Mouse (Mus musculus) small intestine, adult 2 months (tissue): Measurements from ENCODE around the gene Gba2. TPM values are rescaled to one million over a fixed set of nuclear protein-coding genes. Genes with fewer than 3 reads are reported as not detected.

Experiments used
- H3K27ac ChIP-seq: fragments of 200-500 bp; 2 replicates; pipeline ENCODE4 v1.5.1; 2012; ENCODE audit warnings: low read depth, low read length, control low read depth, inconsistent platforms; ENCODE audit not compliant: insufficient read depth
- H3K27me3 ChIP-seq: fragments of 200-500 bp; 2 replicates; pipeline ENCODE4 v1.6.1; 2012; ENCODE audit warnings: mild to moderate bottlenecking, moderate library complexity, low read length, inconsistent platforms; ENCODE audit not compliant: control insufficient read depth, insufficient read depth
- H3K36me3 ChIP-seq: fragments of 200-500 bp; 2 replicates; pipeline ENCODE4 v1.6.1; 2012; ENCODE audit warnings: mild to moderate bottlenecking, low read length, control low read depth, inconsistent platforms; ENCODE audit not compliant: control insufficient read depth, insufficient read depth
- H3K4me1 ChIP-seq: fragments of 200-500 bp; 2 replicates; pipeline ENCODE4 v1.6.1; 2012; ENCODE audit warnings: low read length, inconsistent platforms, mixed read lengths; ENCODE audit not compliant: control insufficient read depth, insufficient read depth, insufficient read length
- H3K4me3 ChIP-seq: fragments of 200-500 bp; 2 replicates; pipeline ENCODE4 v1.5.1; 2012; ENCODE audit warnings: low read depth, mild to moderate bottlenecking, control low read depth, inconsistent platforms, low read length, moderate library complexity
- CTCF ChIP-seq: fragments of 200-500 bp; IDR thresholded peaks from 2 replicates; pipeline ENCODE4 v1.5.1; 2012; ENCODE audit warnings: low read depth, mild to moderate bottlenecking, control low read depth, inconsistent platforms, low read length, moderate library complexity, mixed read lengths; ENCODE audit not compliant: insufficient replicate concordance, insufficient read length; ENCODE audit errors: extremely low read depth
- POLR2A ChIP-seq: fragments of 200-500 bp; IDR thresholded peaks from 2 replicates; pipeline ENCODE4 v1.6.1; 2012; ENCODE audit warnings: low read depth, mild to moderate bottlenecking, control low read depth, inconsistent platforms, low read length, moderate library complexity
- whole genome bisulfite sequencing: fragments of 180-500 bp; shearing (Covaris S2); methylation state at CpG from one replicate; pipeline ENCODE4 v1.1.7; 2018; 5-methylcytosine and 5-hydroxymethylcytosine counted together
- polyA plus RNA-seq: library from polyadenylated mRNA; depleted of rRNA; stranded (reverse); fragments of >200 nt; gene quantifications from 2 replicates; pipeline ENCODE4 v1.2.3, GENCODE M21; 2012; rRNA removed

Gba2 gene
- polyA plus RNA-seq, 1 experiment = 7.6 TPM

DNA sequence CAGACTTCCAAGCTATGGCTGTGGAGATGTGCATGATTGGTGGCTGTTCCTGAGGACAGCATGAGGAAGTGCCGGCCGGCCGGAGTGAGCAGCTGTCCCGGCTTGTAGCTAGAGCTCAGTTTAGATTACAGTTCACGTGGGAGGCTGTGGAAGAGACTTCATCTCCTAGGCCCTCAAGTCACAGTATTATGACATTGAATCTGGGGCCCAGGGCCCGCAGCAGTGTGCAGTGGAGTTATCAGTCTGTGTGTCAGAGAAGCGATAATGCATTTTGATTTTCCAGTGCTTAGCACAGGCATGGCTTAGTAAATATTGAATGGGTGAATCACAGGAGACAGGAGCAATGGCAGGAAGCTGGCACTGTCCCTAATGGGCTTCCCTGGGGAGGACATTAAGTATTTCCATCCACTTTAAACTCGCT is 48.6 kb downstream of the Gba2 start:
- H3K36me3 ChIP-seq = peaks cover 39% of the 10 kb centered on the region
- no peak overlapping the region for H3K4me3 ChIP-seq
- H3K27ac ChIP-seq = no peak overlapping the region
- H3K4me1 ChIP-seq = peaks cover 3% of the 10 kb centered on the region; the same call in 1 of the 2 replicates
- TF ChIP-seq POLR2A (no peak), CTCF (no peak)
- no peaks in the 10 kb centered on the region for H3K27me3 ChIP-seq
- WGBS = 43% methylated on average over 8 of the region's 8 CpGs

DNA sequence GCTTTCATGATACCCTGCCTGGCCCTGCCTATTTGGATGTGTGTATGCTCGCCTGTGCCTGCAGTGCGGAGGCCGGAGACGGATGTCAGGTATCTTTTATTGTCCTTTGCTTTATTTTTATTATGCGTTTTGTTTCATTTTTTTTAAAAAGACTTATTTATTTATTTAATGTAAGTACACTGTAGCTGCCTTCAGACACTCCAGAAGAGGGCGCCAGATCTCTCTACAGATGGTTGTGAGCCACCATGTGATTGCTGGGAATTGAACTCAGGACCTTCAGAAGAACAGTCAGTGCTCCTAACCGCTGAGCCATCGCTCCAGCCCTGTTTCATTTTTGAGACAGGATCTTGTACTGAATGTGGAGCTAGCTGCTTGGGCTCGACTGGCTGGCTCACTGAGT is 50.2 kb downstream of the Gba2 start:
- Histone ChIP-seq H3K36me3 (peaks cover 24% of the 10 kb centered on the region), H3K27ac (no peak overlapping the region), H3K4me3 (no peak overlapping the region), H3K27me3 (peaks cover 10% of the 10 kb centered on the region), H3K4me1 (peaks cover 9% of the 10 kb centered on the region)
- no peak for TF ChIP-seq POLR2A
- TF ChIP-seq CTCF = no peak; the same call in 1 of the 2 replicates
- WGBS = 89% methylated on average over 9 of the region's 9 CpGs

DNA sequence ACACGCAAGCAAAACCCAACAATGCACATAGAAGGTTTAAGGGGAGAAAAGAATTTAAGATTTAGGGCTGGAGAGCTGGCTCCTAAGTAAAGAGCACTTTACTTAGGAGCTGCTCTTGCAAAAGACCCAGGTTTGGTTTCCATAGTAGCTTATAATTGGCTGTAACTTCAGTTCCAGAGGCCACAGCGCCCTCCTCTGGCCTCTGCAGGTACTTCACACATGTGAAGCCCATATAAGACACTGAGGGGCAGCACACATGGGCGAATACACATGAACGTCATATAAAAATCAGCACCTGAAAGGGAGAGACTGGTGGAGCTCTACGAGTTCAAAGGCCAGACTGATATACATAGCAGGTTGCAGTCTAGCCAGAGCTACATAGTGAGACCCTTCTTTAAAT is 50.8 kb downstream of the Gba2 start:
- 73% methylated on average over 5 of the region's 5 CpGs for whole genome bisulfite sequencing
- Histone ChIP-seq H3K27ac (no peak overlapping the region), H3K4me3 (no peak overlapping the region), H3K27me3 (peaks cover 10% of the 10 kb centered on the region), H3K36me3 (peaks cover 18% of the 10 kb centered on the region), H3K4me1 (peaks cover 11% of the 10 kb centered on the region)
- TF ChIP-seq CTCF = peak; percentile 41; the same call in 1 of the 2 replicates
- TF ChIP-seq POLR2A = no peak

DNA sequence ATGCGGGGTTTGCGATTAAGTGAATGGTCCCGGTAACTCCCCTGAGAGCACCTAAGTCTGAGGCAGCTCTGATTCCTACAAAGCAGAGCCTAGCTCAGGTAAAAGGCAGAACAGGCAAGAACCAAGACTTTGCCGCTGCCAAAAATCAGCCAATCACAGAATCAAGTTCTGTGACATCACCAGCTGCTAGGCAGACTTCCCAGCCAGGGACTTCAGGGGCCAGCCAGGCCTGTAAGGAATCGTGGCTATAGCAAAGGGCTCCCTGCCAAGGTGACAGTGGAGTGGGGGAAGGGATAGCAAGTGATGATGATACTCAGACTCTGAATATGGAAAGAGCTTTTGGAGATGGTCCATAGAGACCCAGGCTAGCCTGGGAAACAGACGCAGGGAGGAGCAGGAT is 58.7 kb downstream of the Gba2 start:
- TF ChIP-seq POLR2A (no peak), CTCF (no peak)
- peaks cover 29% of the 10 kb centered on the region for H3K4me1 ChIP-seq
- peaks cover 10% of the 10 kb centered on the region for H3K27me3 ChIP-seq
- peak overlapping the region; percentile 42 for H3K4me3 ChIP-seq
- 0 out of 2 replicates have a peak overlapping the region, but pooled peaks have one; percentile 19 for H3K27ac ChIP-seq
- 19% methylated on average over 6 of the region's 6 CpGs for WGBS
- H3K36me3 ChIP-seq = peaks cover 2% of the 10 kb centered on the region; the same call in 1 of the 2 replicates

DNA sequence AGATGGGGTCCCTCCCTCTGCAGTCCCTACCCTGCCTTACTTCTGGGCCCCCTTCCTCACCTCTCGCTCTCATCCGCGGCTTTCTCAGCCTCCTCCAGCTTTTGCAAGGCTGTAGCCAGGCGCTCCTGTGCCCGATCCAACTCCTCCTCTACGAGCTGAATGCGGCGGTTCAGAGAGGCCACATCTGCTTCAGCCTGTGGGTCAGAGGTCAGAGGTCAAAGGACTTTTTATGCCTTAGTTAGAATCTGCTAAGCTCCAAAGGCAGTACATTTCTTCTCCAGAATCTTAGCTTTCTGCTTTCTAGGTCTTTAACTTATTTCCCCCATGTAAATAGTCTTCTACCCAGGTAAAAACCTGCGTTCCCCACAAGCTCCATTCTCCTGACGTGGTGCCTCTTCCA is 59.1 kb downstream of the Gba2 start:
- peak overlapping the region; percentile 42 for H3K4me3 ChIP-seq
- TF ChIP-seq POLR2A = no peak
- no peak for TF ChIP-seq CTCF
- peaks cover 9% of the 10 kb centered on the region for H3K27me3 ChIP-seq
- no peak overlapping the region for H3K27ac ChIP-seq
- peaks cover 29% of the 10 kb centered on the region for H3K4me1 ChIP-seq
- 32% methylated on average over 10 of the region's 10 CpGs for WGBS
- H3K36me3 ChIP-seq = peaks cover 2% of the 10 kb centered on the region; the same call in 1 of the 2 replicates

Other genes starting within 250 kb of the Gba2 start
- gene Rusc2, start 196.9 kb downstream of the Gba2 start, polyA plus RNA-seq = 9.4 and 11.2 TPM in 2 replicates
- gene Fam166b, start 149.7 kb downstream of the Gba2 start, polyA plus RNA-seq = 0.24 TPM in 1 of 2 replicates, not detected in the other
- 45.8 and 77.6 TPM in 2 replicates for gene Tesk1, start 136.9 kb downstream of the Gba2 start, polyA plus RNA-seq
- gene Cd72, start 124.2 kb downstream of the Gba2 start, polyA plus RNA-seq = 2.8 and 11.4 TPM in 2 replicates
- 0.96 and 1.9 TPM in 2 replicates for gene Sit1, start 95.1 kb downstream of the Gba2 start, polyA plus RNA-seq
- gene Ccdc107, start 86.0 kb downstream of the Gba2 start, polyA plus RNA-seq = 365 and 503 TPM in 2 replicates
- 21.6 and 38.3 TPM in 2 replicates for gene Arhgef39, start 79.2 kb downstream of the Gba2 start, polyA plus RNA-seq
- gene Car9, start 71.9 kb downstream of the Gba2 start, polyA plus RNA-seq = 36.6 and 47.7 TPM in 2 replicates
- 31.6 and 37.0 TPM in 2 replicates for gene Tpm2, start 55.1 kb downstream of the Gba2 start, polyA plus RNA-seq
- gene Creb3, start 16.5 kb downstream of the Gba2 start, polyA plus RNA-seq = 66.9 and 133 TPM in 2 replicates
- gene Tln1, start 16.2 kb downstream of the Gba2 start, polyA plus RNA-seq = 47.2 and 78.0 TPM in 2 replicates
- 20.2 and 31.9 TPM in 2 replicates for gene Rgp1, start 158 bp downstream of the Gba2 start, polyA plus RNA-seq
- not detected in 2 replicates for gene Msmp, start 5.6 kb upstream of the Gba2 start, polyA plus RNA-seq
- 5.8 and 6.3 TPM in 2 replicates for gene Npr2, start 53.1 kb upstream of the Gba2 start, polyA plus RNA-seq
- 0.39 and 0.63 TPM in 2 replicates for gene Spag8, start 74.7 kb upstream of the Gba2 start, polyA plus RNA-seq
- gene Hint2, start 77.6 kb upstream of the Gba2 start, polyA plus RNA-seq = 59.9 and 73.8 TPM in 2 replicates
- 3.0 and 4.3 TPM in 2 replicates for gene Tmem8b, start 90.1 kb upstream of the Gba2 start, polyA plus RNA-seq
- not detected in 2 replicates for gene Fam221b, start 90.3 kb upstream of the Gba2 start, polyA plus RNA-seq
- gene Olfr70, start 121.9 kb upstream of the Gba2 start, polyA plus RNA-seq = not detected in 2 replicates
- not detected in 2 replicates for gene Olfr71, start 131.4 kb upstream of the Gba2 start, polyA plus RNA-seq
- 1.0 and 2.0 TPM in 2 replicates for gene Hrct1, start 148.3 kb upstream of the Gba2 start, polyA plus RNA-seq
- 0.28 and 1.1 TPM in 2 replicates for gene Spaar, start 151.2 kb upstream of the Gba2 start, polyA plus RNA-seq
- gene Olfr159, start 192.1 kb upstream of the Gba2 start, polyA plus RNA-seq = not detected in 2 replicates
- not detected in 2 replicates for gene Olfr156, start 245.0 kb upstream of the Gba2 start, polyA plus RNA-seq